Mouse (Mus musculus) lung, embryonic 16.5 days (tissue): ENCODE results near the gene Vsx1. TPM values are rescaled to one million over a fixed set of nuclear protein-coding genes. Genes with fewer than 3 reads are reported as not detected.

Experiments used
- ATAC-seq: fragments of 200-750 bp; cut with Nextera tagmentation; 2 replicates; pipeline ENCODE4 v1.8.0; 2017; ENCODE audit warnings: low read depth, mild to moderate bottlenecking, moderate library complexity
- H3K27ac ChIP-seq: fragments of 300-500 bp; sonication (generic); 2 replicates; pipeline ENCODE4 v1.5.1; 2014; ENCODE audit warnings: mild to moderate bottlenecking, control low read depth, low read length
- H3K27me3 ChIP-seq: fragments of 300-500 bp; sonication (generic); 2 replicates; pipeline ENCODE4 v1.6.1; 2014; ENCODE audit warnings: low read depth, low read length, mixed read lengths; ENCODE audit not compliant: control insufficient read depth, insufficient read depth
- H3K36me3 ChIP-seq: fragments of 300-500 bp; sonication (generic); 2 replicates; pipeline ENCODE4 v1.6.1; 2014; ENCODE audit warnings: low read length; ENCODE audit not compliant: control insufficient read depth, insufficient read depth
- H3K4me1 ChIP-seq: fragments of 300-500 bp; sonication (generic); replicated peaks from 2 replicates; pipeline ENCODE4 v1.6.1; 2014; ENCODE audit warnings: low read length, mixed read lengths; ENCODE audit not compliant: control insufficient read depth, insufficient read depth
- H3K4me2 ChIP-seq: fragments of 300-500 bp; sonication (generic); 2 replicates; pipeline ENCODE4 v1.6.1; 2014; ENCODE audit warnings: low read depth, low read length, control low read depth
- H3K4me3 ChIP-seq: fragments of 300-500 bp; sonication (generic); 2 replicates; pipeline ENCODE4 v1.5.1; 2014; ENCODE audit warnings: mild to moderate bottlenecking, low read length, control low read depth
- H3K9ac ChIP-seq: fragments of 300-500 bp; sonication (generic); 2 replicates; pipeline ENCODE4 v1.6.1; 2014; ENCODE audit warnings: low read length, control low read depth
- H3K9me3 ChIP-seq: fragments of 300-500 bp; sonication (generic); 2 replicates; pipeline ENCODE4 v1.6.1; 2016; ENCODE audit warnings: low read length; ENCODE audit not compliant: control insufficient read depth
- WGBS: fragments of 180-500 bp; shearing (Covaris S2); extraction: QIAGEN DNeasy Blood & Tissue Kit; methylation state at CpG from one replicate; pipeline ENCODE4 v1.1.7; 2014; 5-methylcytosine and 5-hydroxymethylcytosine counted together
- polyA plus RNA-seq: library from polyadenylated mRNA; unstranded; fragments of >200 nt; fragmentation: Nextera tagmentation; extraction: Ambion mirVana; gene quantifications from 2 replicates; pipeline ENCODE4 v1.2.1, GENCODE M21; 2015

Gene Vsx1
- polyA plus RNA-seq, 1 experiment from 2014 or later: not detected

- Histone ChIP-seq H3K9me3 (no peaks in the 10 kb centered on the region), H3K9ac (no peak overlapping the region), H3K4me3 (no peak overlapping the region), H3K27me3 (peaks cover 2% of the 10 kb centered on the region; the same call in 1 of the 2 replicates), H3K36me3 (no peaks in the 10 kb centered on the region), H3K4me1 (peaks cover 16% of the 10 kb centered on the region), H3K27ac (peak overlapping the region; percentile 67), H3K4me2 (no peak overlapping the region)
- 65% methylated on average over 2 of the region's 2 CpGs for WGBS
- no peak for ATAC-seq
Measured at GRCm38 (mm10) chr2:150669454-150670045, 19.6 kb downstream of the Vsx1 start.

GRCm38 (mm10) chr2:150668956-150669355 is 20.2 kb downstream of the Vsx1 start:
- Histone ChIP-seq H3K4me2 (peak overlapping the region; percentile 96), H3K4me1 (peaks cover 16% of the 10 kb centered on the region), H3K27me3 (peaks cover 2% of the 10 kb centered on the region; the same call in 1 of the 2 replicates), H3K4me3 (no peak overlapping the region), H3K9me3 (no peaks in the 10 kb centered on the region), H3K9ac (no peak overlapping the region), H3K36me3 (no peaks in the 10 kb centered on the region), H3K27ac (peak overlapping the region; percentile 67)
- 55% methylated on average over 5 of the region's 5 CpGs for WGBS
- no peak for ATAC-seq

GRCm38 (mm10) chr2:150667820-150668766 is 21.1 kb downstream of the Vsx1 start, which contains the start of gene Acss1:
Acss1 (minus strand) TSS chr2:150668500.
- Histone ChIP-seq H3K9me3 (no peaks in the 10 kb centered on the region), H3K27ac (peak within 1 kb of the TSS; percentile 67), H3K4me3 (peak within 1 kb of the TSS; percentile 66), H3K4me1 (peaks cover 21% of the 10 kb centered on the region), H3K36me3 (no peaks in the 10 kb centered on the region), H3K9ac (peak within 1 kb of the TSS; percentile 71), H3K4me2 (peak within 1 kb of the TSS; percentile 96), H3K27me3 (peaks cover 2% of the 10 kb centered on the region; the same call in 1 of the 2 replicates)
- WGBS: 2% methylated on average over 59 of the region's 61 CpGs
- ATAC-seq: peak; percentile 77

DNA sequence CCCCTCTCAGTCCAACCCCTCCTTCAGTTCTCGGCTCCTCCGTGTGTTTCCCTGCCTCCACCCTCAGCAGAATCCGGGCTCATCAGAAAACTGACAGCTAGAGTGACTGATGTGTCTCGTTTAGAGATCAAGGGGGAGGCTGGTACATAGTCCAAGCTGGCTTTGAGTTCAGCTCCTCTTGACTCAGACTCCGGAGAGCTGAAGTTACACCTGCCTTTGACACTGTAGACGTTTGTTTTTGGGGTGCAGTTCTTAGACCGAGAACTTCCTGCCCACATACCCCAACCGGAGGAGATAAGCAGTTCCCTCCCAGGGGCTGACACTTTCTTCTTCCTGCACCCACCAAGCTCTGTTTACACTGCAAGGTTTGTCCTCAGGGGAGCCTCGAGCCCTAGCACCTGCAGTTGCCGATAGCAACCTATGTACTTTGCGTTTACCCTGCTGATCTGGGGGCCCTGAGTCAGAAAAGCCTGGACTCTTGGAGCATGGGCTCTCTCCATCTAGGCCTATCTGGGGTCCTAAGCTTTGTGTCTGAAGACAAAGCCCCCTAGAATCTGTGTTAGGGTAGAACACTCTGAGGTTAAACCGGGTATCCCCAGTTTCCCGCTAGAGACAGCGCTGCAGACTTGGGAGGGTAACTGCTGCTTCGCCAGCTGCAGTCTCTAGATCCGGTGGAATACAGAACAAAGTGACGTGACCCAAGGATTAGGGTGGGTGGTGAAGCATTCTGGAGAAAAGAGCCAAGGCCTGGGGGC is 21.9 kb downstream of the Vsx1 start:
- peak overlapping the region; percentile 65 for H3K27ac ChIP-seq
- H3K9me3 ChIP-seq: no peaks in the 10 kb centered on the region
- peaks cover 24% of the 10 kb centered on the region for H3K4me1 ChIP-seq
- peak; percentile 24 for ATAC-seq
- H3K4me3 ChIP-seq: peak overlapping the region; percentile 66
- peaks cover 2% of the 10 kb centered on the region; the same call in 1 of the 2 replicates for H3K27me3 ChIP-seq
- H3K4me2 ChIP-seq: peak overlapping the region; percentile 96
- H3K9ac ChIP-seq: peak overlapping the region; percentile 71
- H3K36me3 ChIP-seq: no peaks in the 10 kb centered on the region
- WGBS: 3% methylated on average over 17 of the region's 17 CpGs

GRCm38 (mm10) chr2:150666723-150667064 is 22.5 kb downstream of the Vsx1 start:
- Histone ChIP-seq H3K4me3 (peak overlapping the region; percentile 66), H3K4me2 (peak overlapping the region; percentile 96), H3K27me3 (peaks cover 2% of the 10 kb centered on the region; the same call in 1 of the 2 replicates), H3K36me3 (no peaks in the 10 kb centered on the region), H3K9ac (peak overlapping the region; percentile 71), H3K27ac (no peak overlapping the region), H3K4me1 (peaks cover 24% of the 10 kb centered on the region), H3K9me3 (no peaks in the 10 kb centered on the region)
- no peak for ATAC-seq
- WGBS: 34% methylated on average over 7 of the region's 7 CpGs

- no peak overlapping the region for H3K4me2 ChIP-seq
- WGBS: 29% methylated on average over 10 of the region's 10 CpGs
- ATAC-seq: peak; percentile 15; the same call in 1 of the 2 replicates
- no peaks in the 10 kb centered on the region for H3K9me3 ChIP-seq
- H3K27ac ChIP-seq: no peak overlapping the region
- H3K27me3 ChIP-seq: peaks cover 2% of the 10 kb centered on the region; the same call in 1 of the 2 replicates
- no peak overlapping the region for H3K9ac ChIP-seq
- peaks cover 24% of the 10 kb centered on the region for H3K4me1 ChIP-seq
- H3K36me3 ChIP-seq: no peaks in the 10 kb centered on the region
- H3K4me3 ChIP-seq: no peak overlapping the region
Measured at GRCm38 (mm10) chr2:150665534-150666451, 23.4 kb downstream of the Vsx1 start.

- no peaks in the 10 kb centered on the region for H3K36me3 ChIP-seq
- WGBS: 49% methylated on average over 2 of the region's 2 CpGs
- peaks cover 2% of the 10 kb centered on the region; the same call in 1 of the 2 replicates for H3K27me3 ChIP-seq
- no peak for ATAC-seq
- H3K4me2 ChIP-seq: no peak overlapping the region
- no peak overlapping the region for H3K27ac ChIP-seq
- no peak overlapping the region for H3K9ac ChIP-seq
- H3K4me1 ChIP-seq: peaks cover 24% of the 10 kb centered on the region
- no peaks in the 10 kb centered on the region for H3K9me3 ChIP-seq
- no peak overlapping the region for H3K4me3 ChIP-seq
Measured at GRCm38 (mm10) chr2:150665006-150665405, 24.2 kb downstream of the Vsx1 start.

DNA sequence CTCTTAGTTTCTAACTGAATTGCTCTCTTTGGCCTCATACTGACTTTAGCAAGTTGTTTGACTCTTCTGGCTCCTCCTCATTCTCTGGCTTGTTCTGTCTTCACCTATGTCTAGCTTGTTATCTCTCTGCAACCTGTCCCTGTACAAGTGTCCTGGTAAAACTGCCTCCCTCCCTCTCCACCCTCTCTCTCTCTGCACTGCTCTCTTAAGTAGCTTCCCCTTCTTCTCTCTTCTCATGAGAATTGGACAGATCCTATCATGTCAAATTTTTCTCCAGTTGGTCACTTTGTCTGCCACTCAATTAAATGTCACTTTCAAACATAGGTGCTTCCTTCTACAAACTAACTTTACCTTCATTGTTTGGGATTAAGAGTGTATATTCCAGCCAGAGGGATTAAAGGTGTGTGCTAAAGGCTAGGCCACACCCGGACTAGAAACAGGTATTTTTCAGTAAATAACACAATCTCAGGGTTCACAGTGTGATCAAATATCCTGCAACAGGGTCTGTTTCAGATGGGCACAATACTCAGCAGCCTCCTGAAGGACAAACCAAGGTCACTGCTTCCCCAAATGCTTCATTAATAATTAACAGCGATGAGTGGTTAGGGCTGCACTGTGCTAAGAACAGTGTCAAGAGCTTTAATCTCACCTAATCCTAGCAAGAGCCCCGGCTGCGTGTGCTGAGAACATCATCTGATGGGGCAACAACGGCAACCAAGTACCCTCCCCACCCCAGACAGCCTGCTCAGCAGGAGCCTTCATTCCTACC is 24.8 kb downstream of the Vsx1 start:
- Histone ChIP-seq H3K27ac (no peak overlapping the region), H3K4me1 (peaks cover 20% of the 10 kb centered on the region), H3K27me3 (peaks cover 2% of the 10 kb centered on the region; the same call in 1 of the 2 replicates), H3K4me3 (no peak overlapping the region), H3K4me2 (no peak overlapping the region), H3K36me3 (no peaks in the 10 kb centered on the region), H3K9ac (no peak overlapping the region), H3K9me3 (no peaks in the 10 kb centered on the region)
- ATAC-seq: no peak
- WGBS: 62% methylated on average over 5 of the region's 5 CpGs
